Mouse (Mus musculus): Measurements from ENCODE around the gene Cacna1c.

DNA sequence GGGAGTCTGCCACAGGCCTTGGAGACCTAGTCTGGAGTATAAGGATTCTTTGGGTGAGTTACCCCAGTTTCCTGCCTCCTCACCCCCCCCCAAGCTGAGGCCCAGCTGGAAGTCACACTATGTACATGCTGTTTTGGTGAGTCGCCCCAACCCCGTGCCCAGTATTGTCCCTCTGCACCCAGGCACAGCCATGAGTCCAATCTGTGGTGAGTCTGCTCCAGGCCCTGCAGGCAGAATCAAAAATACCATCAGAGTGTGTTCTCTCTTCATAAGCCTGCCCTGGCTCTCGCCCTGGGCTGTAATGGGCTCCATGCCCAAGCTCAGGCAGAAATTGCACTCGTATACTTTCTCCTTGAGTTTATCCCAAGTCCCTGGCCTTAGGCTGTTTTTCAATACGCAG is 374.7 kb downstream of the Cacna1c start:
- no peak for TF ChIP-seq POU5F1 (IDR thresholded peaks at IDR 0.05; ENCODE audit: borderline replicate concordance, low read length)
- TF ChIP-seq CTCF (conservative IDR thresholded peaks at IDR 0.05; ENCODE audit: low read length) = no peak
